Mouse (Mus musculus): ENCODE results near the gene Gm28372. TPM values are rescaled to one million over a fixed set of nuclear protein-coding genes. Genes with fewer than 3 reads are reported as not detected.
A peak's percentile ranks its signal among the peaks of the same experiment; 100 is the strongest.

Gene Gm28372
- polyA plus RNA-seq, 1 experiment from 2014 or later, result 0.35 TPM

GRCm38 (mm10) chr2:130442162-130442561, 37.1 kb downstream of the Gm28372 start:
- Histone ChIP-seq H3K4me1 (replicated peaks; ENCODE audit: control insufficient read depth, insufficient read depth, low read length) (no peaks in the 10 kb centered on the region), H3K4me2 (replicated peaks) (no peak overlapping the region), H3K27ac (no peak overlapping the region), H3K9me3 (ENCODE audit: control insufficient read depth, low read length) (no peaks in the 10 kb centered on the region), H3K9ac (no peak overlapping the region), H3K27me3 (ENCODE audit: control insufficient read depth, insufficient read depth, low read length) (no peaks in the 10 kb centered on the region), H3K36me3 (replicated peaks; ENCODE audit: control insufficient read depth, insufficient read depth) (peaks cover 68% of the 10 kb centered on the region), H3K4me3 (replicated peaks; ENCODE audit: low read length) (no peak overlapping the region)
- 84% methylated on average over 10 of the region's 10 CpGs for WGBS
- DNase-seq (ENCODE audit: low spot score) (no peak), ATAC-seq (ENCODE audit: low FRiP score) (no peak)

GRCm38 (mm10) chr2:130448449-130448848, 43.4 kb downstream of the Gm28372 start:
- Histone ChIP-seq H3K9me3 (ENCODE audit: control insufficient read depth, low read length) (no peaks in the 10 kb centered on the region), H3K27me3 (ENCODE audit: control insufficient read depth, insufficient read depth, low read length) (peaks cover 6% of the 10 kb centered on the region; the same call in 1 of the 2 replicates), H3K36me3 (replicated peaks; ENCODE audit: control insufficient read depth, insufficient read depth) (peaks cover 11% of the 10 kb centered on the region), H3K4me1 (replicated peaks; ENCODE audit: control insufficient read depth, insufficient read depth, low read length) (peaks cover 33% of the 10 kb centered on the region), H3K4me3 (replicated peaks; ENCODE audit: low read length) (no peak overlapping the region), H3K4me2 (replicated peaks) (no peak overlapping the region), H3K9ac (no peak overlapping the region), H3K27ac (no peak overlapping the region)
- ATAC-seq (ENCODE audit: low FRiP score) (no peak), DNase-seq (ENCODE audit: low spot score) (no peak)

- DNase-seq (ENCODE audit: low spot score) (no peak), ATAC-seq (ENCODE audit: low FRiP score) (peak; percentile 31; the same call in 1 of the 2 replicates)
- Histone ChIP-seq H3K27ac (no peak overlapping the region), H3K4me3 (replicated peaks; ENCODE audit: low read length) (peak overlapping the region; percentile 93), H3K4me2 (replicated peaks) (peak overlapping the region; percentile 86), H3K27me3 (ENCODE audit: control insufficient read depth, insufficient read depth, low read length) (peaks cover 6% of the 10 kb centered on the region; the same call in 1 of the 2 replicates), H3K36me3 (replicated peaks; ENCODE audit: control insufficient read depth, insufficient read depth) (peaks cover 4% of the 10 kb centered on the region), H3K9me3 (ENCODE audit: control insufficient read depth, low read length) (no peaks in the 10 kb centered on the region), H3K9ac (peak overlapping the region; percentile 96), H3K4me1 (replicated peaks; ENCODE audit: control insufficient read depth, insufficient read depth, low read length) (peaks cover 36% of the 10 kb centered on the region)
- WGBS, result 9% methylated on average over 17 of the region's 17 CpGs
Observed at GRCm38 (mm10) chr2:130449021-130449793, 44.2 kb downstream of the Gm28372 start.

GRCm38 (mm10) chr2:130449794-130450433, 44.9 kb downstream of the Gm28372 start, which contains the start of gene Ptpra:
Ptpra (plus strand) TSS chr2:130450278.
- ATAC-seq (ENCODE audit: low FRiP score), result peak; percentile 97
- peak within 1 kb of the TSS; percentile 93 for H3K4me3 ChIP-seq (replicated peaks; ENCODE audit: low read length)
- H3K27me3 ChIP-seq (ENCODE audit: control insufficient read depth, insufficient read depth, low read length), result peaks cover 6% of the 10 kb centered on the region; the same call in 1 of the 2 replicates
- H3K36me3 ChIP-seq (replicated peaks; ENCODE audit: control insufficient read depth, insufficient read depth), result no peaks in the 10 kb centered on the region; the same call in 1 of the 2 replicates
- peak; percentile 87 for DNase-seq (ENCODE audit: low spot score)
- peak within 1 kb of the TSS; percentile 86 for H3K4me2 ChIP-seq (replicated peaks)
- H3K9me3 ChIP-seq (ENCODE audit: control insufficient read depth, low read length), result no peaks in the 10 kb centered on the region
- H3K4me1 ChIP-seq (replicated peaks; ENCODE audit: control insufficient read depth, insufficient read depth, low read length), result peaks cover 36% of the 10 kb centered on the region
- peak within 1 kb of the TSS; percentile 90 for H3K27ac ChIP-seq
- 0% methylated on average over 39 of the region's 50 CpGs for WGBS
- H3K9ac ChIP-seq, result peak within 1 kb of the TSS; percentile 96

- H3K4me2 ChIP-seq (replicated peaks), result peak overlapping the region; percentile 86
- H3K4me3 ChIP-seq (replicated peaks; ENCODE audit: low read length), result peak overlapping the region; percentile 93
- H3K27ac ChIP-seq, result peak overlapping the region; percentile 90
- peak overlapping the region; percentile 96 for H3K9ac ChIP-seq
- ATAC-seq (ENCODE audit: low FRiP score) (peak; percentile 87), DNase-seq (ENCODE audit: low spot score) (no peak)
- H3K9me3 ChIP-seq (ENCODE audit: control insufficient read depth, low read length), result no peaks in the 10 kb centered on the region
- peaks cover 36% of the 10 kb centered on the region for H3K4me1 ChIP-seq (replicated peaks; ENCODE audit: control insufficient read depth, insufficient read depth, low read length)
- under 1% methylated on average over 39 of the region's 47 CpGs for WGBS
- H3K27me3 ChIP-seq (ENCODE audit: control insufficient read depth, insufficient read depth, low read length), result peaks cover 6% of the 10 kb centered on the region; the same call in 1 of the 2 replicates
- H3K36me3 ChIP-seq (replicated peaks; ENCODE audit: control insufficient read depth, insufficient read depth), result no peaks in the 10 kb centered on the region; the same call in 1 of the 2 replicates
Observed at GRCm38 (mm10) chr2:130450434-130450796, 45.4 kb downstream of the Gm28372 start.

GRCm38 (mm10) chr2:130451086-130451726, 46.2 kb downstream of the Gm28372 start:
- Histone ChIP-seq H3K4me2 (replicated peaks) (peak overlapping the region; percentile 86), H3K4me3 (replicated peaks; ENCODE audit: low read length) (peak overlapping the region; percentile 93), H3K27me3 (ENCODE audit: control insufficient read depth, insufficient read depth, low read length) (peaks cover 6% of the 10 kb centered on the region; the same call in 1 of the 2 replicates), H3K4me1 (replicated peaks; ENCODE audit: control insufficient read depth, insufficient read depth, low read length) (peaks cover 36% of the 10 kb centered on the region), H3K27ac (no peak overlapping the region), H3K9ac (peak overlapping the region; percentile 96), H3K36me3 (replicated peaks; ENCODE audit: control insufficient read depth, insufficient read depth) (no peaks in the 10 kb centered on the region), H3K9me3 (ENCODE audit: control insufficient read depth, low read length) (no peaks in the 10 kb centered on the region)
- no peak for DNase-seq (ENCODE audit: low spot score)
- ATAC-seq (ENCODE audit: low FRiP score), result no peak
- 73% methylated on average over 14 of the region's 14 CpGs for WGBS

GRCm38 (mm10) chr2:130451727-130452090, 46.7 kb downstream of the Gm28372 start:
- no peak for ATAC-seq (ENCODE audit: low FRiP score)
- no peaks in the 10 kb centered on the region for H3K36me3 ChIP-seq (replicated peaks; ENCODE audit: control insufficient read depth, insufficient read depth)
- peak overlapping the region; percentile 96; the same call in 1 of the 2 replicates for H3K9ac ChIP-seq
- H3K27me3 ChIP-seq (ENCODE audit: control insufficient read depth, insufficient read depth, low read length), result peaks cover 6% of the 10 kb centered on the region; the same call in 1 of the 2 replicates
- H3K9me3 ChIP-seq (ENCODE audit: control insufficient read depth, low read length), result no peaks in the 10 kb centered on the region
- DNase-seq (ENCODE audit: low spot score), result no peak
- 69% methylated on average over 3 of the region's 3 CpGs for WGBS
- peak overlapping the region; percentile 86 for H3K4me2 ChIP-seq (replicated peaks)
- H3K27ac ChIP-seq, result no peak overlapping the region
- H3K4me1 ChIP-seq (replicated peaks; ENCODE audit: control insufficient read depth, insufficient read depth, low read length), result peaks cover 36% of the 10 kb centered on the region
- peak overlapping the region; percentile 93; the same call in 1 of the 2 replicates for H3K4me3 ChIP-seq (replicated peaks; ENCODE audit: low read length)

GRCm38 (mm10) chr2:130452266-130452665, 47.2 kb downstream of the Gm28372 start:
- Histone ChIP-seq H3K9me3 (ENCODE audit: control insufficient read depth, low read length) (no peaks in the 10 kb centered on the region), H3K4me3 (replicated peaks; ENCODE audit: low read length) (no peak overlapping the region), H3K27ac (no peak overlapping the region), H3K9ac (no peak overlapping the region), H3K36me3 (replicated peaks; ENCODE audit: control insufficient read depth, insufficient read depth) (no peaks in the 10 kb centered on the region), H3K27me3 (ENCODE audit: control insufficient read depth, insufficient read depth, low read length) (peaks cover 6% of the 10 kb centered on the region; the same call in 1 of the 2 replicates), H3K4me2 (replicated peaks) (no peak overlapping the region), H3K4me1 (replicated peaks; ENCODE audit: control insufficient read depth, insufficient read depth, low read length) (peaks cover 36% of the 10 kb centered on the region)
- DNase-seq (ENCODE audit: low spot score), result no peak
- 56% methylated on average over 2 of the region's 2 CpGs for WGBS
- ATAC-seq (ENCODE audit: low FRiP score), result no peak

- ATAC-seq (ENCODE audit: low FRiP score), result no peak
- H3K4me3 ChIP-seq (replicated peaks; ENCODE audit: low read length), result no peak overlapping the region
Observed at GRCm38 (mm10) chr2:130453421-130453820, 48.4 kb downstream of the Gm28372 start.

More at GRCm38 (mm10) chr2:130453421-130453820, 48.4 kb downstream of the Gm28372 start:
- DNase-seq (ENCODE audit: low spot score), result no peak
- Histone ChIP-seq H3K9ac (no peak overlapping the region), H3K36me3 (replicated peaks; ENCODE audit: control insufficient read depth, insufficient read depth) (no peaks in the 10 kb centered on the region), H3K4me2 (replicated peaks) (no peak overlapping the region), H3K27me3 (ENCODE audit: control insufficient read depth, insufficient read depth, low read length) (peaks cover 1% of the 10 kb centered on the region; the same call in 1 of the 2 replicates), H3K27ac (no peak overlapping the region), H3K4me1 (replicated peaks; ENCODE audit: control insufficient read depth, insufficient read depth, low read length) (peaks cover 36% of the 10 kb centered on the region), H3K9me3 (ENCODE audit: control insufficient read depth, low read length) (no peaks in the 10 kb centered on the region)
- WGBS, result 73% methylated on average over 6 of the region's 6 CpGs

Data from hindbrain, embryonic 14.5 days (tissue).